Mouse (Mus musculus): ENCODE measurements around the gene Gm3486. TPM values are rescaled to one million over a fixed set of nuclear protein-coding genes. Genes with fewer than 3 reads are reported as not detected.
"Not testable (repeated sequence)": the region's sequence is repeated elsewhere in the genome, so short reads cannot be mapped to it uniquely, and the experiment has no call there.

Gene Gm3486
- not detected in 2 replicates for total RNA-seq (2015; ENCODE audit: low replicate concordance)
- total RNA-seq (2017; ENCODE audit: low replicate concordance): not detected in 2 replicates

- ATAC-seq (replicated peaks; ENCODE audit: low FRiP score, poor library complexity, severe bottlenecking): not testable (repeated sequence)
These were observed at the start of gene Gm3486 for GRCm38 (mm10) chr14:41489385-41489784. Gene Gm3486, minus strand, starts transcription at chr14:41489485.

- ATAC-seq (replicated peaks; ENCODE audit: low FRiP score, poor library complexity, severe bottlenecking): not testable (repeated sequence)
These were observed 35.4 kb upstream of the Gm3486 start for GRCm38 (mm10) chr14:41524695-41525094.

DNA sequence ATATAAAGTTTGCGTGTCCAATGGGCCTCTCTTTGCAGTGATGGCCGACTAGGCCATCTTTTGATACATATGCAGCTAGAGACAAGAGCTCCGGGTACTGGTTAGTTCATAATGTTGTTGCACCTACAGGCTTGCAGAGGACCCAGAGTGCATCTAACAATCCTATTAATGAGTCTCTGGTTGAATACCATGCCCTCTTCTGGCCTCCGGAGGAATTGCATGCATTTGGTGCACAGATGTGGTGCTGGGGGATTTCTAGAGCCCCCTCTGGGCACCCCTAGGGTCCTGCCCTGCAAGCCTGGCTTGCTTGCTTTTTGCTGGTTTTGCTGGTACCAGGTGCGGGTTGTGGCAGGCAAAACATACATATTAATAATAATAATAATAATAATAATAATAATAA lies 31.4 kb upstream of the Gm3486 start:
- ATAC-seq (replicated peaks; ENCODE audit: low FRiP score, poor library complexity, severe bottlenecking): not testable (repeated sequence)

GRCm38 (mm10) chr14:41453418-41453817 lies 35.9 kb downstream of the Gm3486 start, which contains the start of gene Gm7954:
Gene Gm7954, minus strand, starts transcription at chr14:41453518.
- not testable (repeated sequence) for ATAC-seq (replicated peaks; ENCODE audit: low FRiP score, poor library complexity, severe bottlenecking)

Other genes with a start within 250 kb of the Gm3486 start
- not detected in 2 replicates for gene Gm2832, start 210.7 kb downstream of the Gm3486 start, total RNA-seq (2015; ENCODE audit: low replicate concordance)
- gene Gm2832, start 210.7 kb downstream of the Gm3486 start, total RNA-seq (2017; ENCODE audit: low replicate concordance): not detected in 2 replicates
- gene Gm5798, start 140.9 kb downstream of the Gm3486 start, total RNA-seq (2015; ENCODE audit: low replicate concordance): not detected in 2 replicates
- gene Gm5798, start 140.9 kb downstream of the Gm3486 start, total RNA-seq (2017; ENCODE audit: low replicate concordance): not detected in 2 replicates
- not detected in 2 replicates for gene Gm7945, start 103.1 kb downstream of the Gm3486 start, total RNA-seq (2015; ENCODE audit: low replicate concordance)
- gene Gm7945, start 103.1 kb downstream of the Gm3486 start, total RNA-seq (2017; ENCODE audit: low replicate concordance): not detected in 2 replicates
- gene Gm6482, start 81.2 kb downstream of the Gm3486 start, total RNA-seq (2015; ENCODE audit: low replicate concordance): not detected in 2 replicates
- not detected in 2 replicates for gene Gm6482, start 81.2 kb downstream of the Gm3486 start, total RNA-seq (2017; ENCODE audit: low replicate concordance)
- gene Gm7954, start 36.0 kb downstream of the Gm3486 start, total RNA-seq (2015; ENCODE audit: low replicate concordance): not detected in 2 replicates
- not detected in 2 replicates for gene Gm7954, start 36.0 kb downstream of the Gm3486 start, total RNA-seq (2017; ENCODE audit: low replicate concordance)
- gene Gm7970, start 66.1 kb upstream of the Gm3486 start, total RNA-seq (2015; ENCODE audit: low replicate concordance): not detected in 2 replicates
- gene Gm7970, start 66.1 kb upstream of the Gm3486 start, total RNA-seq (2017; ENCODE audit: low replicate concordance): not detected in 2 replicates
- gene 1700049E17Rik2, start 83.7 kb upstream of the Gm3486 start, total RNA-seq (2015; ENCODE audit: low replicate concordance): not detected in 2 replicates
- 0.28 TPM in 1 of 2 replicates, not detected in the other for gene 1700049E17Rik2, start 83.7 kb upstream of the Gm3486 start, total RNA-seq (2017; ENCODE audit: low replicate concordance)
- not detected in 2 replicates for gene Gm3072, start 135.1 kb upstream of the Gm3486 start, total RNA-seq (2015; ENCODE audit: low replicate concordance)
- not detected in 2 replicates for gene Gm3072, start 135.1 kb upstream of the Gm3486 start, total RNA-seq (2017; ENCODE audit: low replicate concordance)
- gene Gm3676, start 157.0 kb upstream of the Gm3486 start, total RNA-seq (2015; ENCODE audit: low replicate concordance): not detected in 2 replicates
- gene Gm3676, start 157.0 kb upstream of the Gm3486 start, total RNA-seq (2017; ENCODE audit: low replicate concordance): not detected in 2 replicates
- not detected in 2 replicates for gene Gm8068, start 212.4 kb upstream of the Gm3486 start, total RNA-seq (2015; ENCODE audit: low replicate concordance)
- gene Gm8068, start 212.4 kb upstream of the Gm3486 start, total RNA-seq (2017; ENCODE audit: low replicate concordance): not detected in 2 replicates